Mouse (Mus musculus) gastrocnemius, postnatal 14 days (tissue): ENCODE results near the gene Hbs1l. TPM values are rescaled to one million over a fixed set of nuclear protein-coding genes. Genes with fewer than 3 reads are reported as not detected.

ENCODE experiments used
- DNase-seq: peaks from one replicate; pipeline ENCODE4 v3.0.0; 2021; ENCODE audit warnings: mixed read lengths
- intact Hi-C: fragments of 180-260 bp; cut with DNase I; formaldehyde crosslinking; loops from one replicate; pipeline ENCODE4 v1.15.1; 2025; ENCODE audit warnings: low total_unique reads
- total RNA-seq, 2 experiments: library from RNA; stranded (reverse); gene quantifications; 2 replicates each; pipeline ENCODE4 v1.2.3; 2021

The Hbs1l gene
- total RNA-seq, 2 experiments from 2014 or later, result 52.2 to 53.5 TPM

DNA sequence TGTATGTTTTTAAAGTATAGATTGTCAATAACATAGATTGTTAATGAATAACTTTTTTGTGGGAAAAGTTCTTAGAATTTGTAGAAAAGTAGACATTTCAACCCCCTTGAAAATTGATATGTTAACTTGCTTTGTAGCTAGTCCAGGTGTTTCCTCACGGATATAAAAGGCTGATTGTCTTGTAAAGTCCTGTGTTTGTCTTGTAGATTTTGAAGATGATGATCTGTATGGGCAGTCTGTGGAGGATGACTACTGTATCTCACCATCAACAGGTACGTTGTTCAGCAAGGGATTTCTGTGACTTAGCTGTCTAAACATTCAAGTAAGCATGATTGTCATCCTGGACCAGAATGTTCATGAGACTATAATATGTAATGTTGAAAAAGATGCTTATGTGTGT is 3.2 kb downstream of the Hbs1l start:
- no peak for DNase-seq
- intact Hi-C loops, result no loop called here

DNA sequence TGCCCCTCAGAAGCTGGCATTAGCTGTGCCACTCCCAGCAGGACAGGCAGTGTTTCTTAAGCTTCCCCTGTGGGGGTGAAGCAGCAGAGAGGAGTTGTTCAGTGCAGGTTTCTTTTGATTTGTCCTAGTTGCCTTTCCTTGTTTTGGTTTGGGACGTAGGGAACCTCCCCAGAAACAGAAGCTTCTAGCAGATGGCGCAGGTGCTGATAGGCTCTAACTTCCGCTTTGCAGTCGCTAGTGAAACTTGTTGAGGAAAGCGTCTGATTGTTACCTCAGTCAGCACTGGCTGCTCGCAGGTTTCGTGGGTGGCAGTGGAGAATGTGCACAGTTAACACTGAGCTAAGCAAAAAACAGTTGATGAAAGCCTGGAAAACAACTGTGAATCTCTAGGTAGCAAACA is 6.0 kb downstream of the Hbs1l start:
- DNase-seq, result no peak
- intact Hi-C loops, result no loop called here

DNA sequence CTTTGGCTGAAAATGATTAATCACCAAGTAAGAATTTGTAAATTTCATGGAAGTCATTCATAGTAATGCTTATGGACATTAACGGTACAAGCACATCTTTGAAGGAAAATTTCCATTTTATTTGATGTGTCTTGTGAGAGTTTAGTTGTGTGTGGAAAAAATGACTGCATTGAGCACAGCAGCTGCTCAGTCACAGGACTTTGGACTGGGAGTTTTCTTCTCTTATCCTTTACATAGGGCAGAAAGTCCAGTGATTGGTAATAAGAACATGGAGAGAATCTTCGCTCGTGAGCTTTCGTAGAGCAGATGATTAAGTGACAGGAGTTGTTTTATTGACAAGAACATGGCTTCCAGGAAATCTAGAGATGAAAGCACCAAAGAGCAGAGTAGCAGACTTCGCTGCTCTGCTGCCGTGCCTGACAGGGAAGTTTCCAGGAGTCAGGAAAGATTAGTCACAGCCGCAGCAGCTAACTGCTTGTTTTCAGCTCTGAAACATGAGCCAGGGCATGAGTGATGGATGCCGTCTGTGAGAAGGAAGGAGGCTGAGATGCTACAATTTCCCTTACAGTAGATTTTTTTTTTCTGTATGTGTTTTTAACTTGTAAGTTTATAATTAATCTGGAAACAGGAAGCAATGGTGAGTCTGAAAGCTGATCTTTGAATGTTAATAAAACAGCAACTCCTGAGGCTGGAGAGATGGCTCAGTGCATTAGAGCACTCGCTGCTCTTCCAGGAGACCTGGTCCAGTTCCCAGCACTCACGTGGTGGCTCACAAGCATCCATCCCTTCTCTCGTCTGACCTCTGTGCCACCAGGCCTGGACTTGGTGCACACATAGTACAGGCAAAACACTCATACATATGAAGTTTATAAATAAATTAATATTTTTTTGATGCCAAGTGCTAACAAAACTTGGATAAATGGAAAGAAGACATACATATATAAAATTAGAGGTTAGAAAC is 9.2 kb downstream of the Hbs1l start:
- DNase-seq, result no peak
- intact Hi-C loops, result no loop called here

DNA sequence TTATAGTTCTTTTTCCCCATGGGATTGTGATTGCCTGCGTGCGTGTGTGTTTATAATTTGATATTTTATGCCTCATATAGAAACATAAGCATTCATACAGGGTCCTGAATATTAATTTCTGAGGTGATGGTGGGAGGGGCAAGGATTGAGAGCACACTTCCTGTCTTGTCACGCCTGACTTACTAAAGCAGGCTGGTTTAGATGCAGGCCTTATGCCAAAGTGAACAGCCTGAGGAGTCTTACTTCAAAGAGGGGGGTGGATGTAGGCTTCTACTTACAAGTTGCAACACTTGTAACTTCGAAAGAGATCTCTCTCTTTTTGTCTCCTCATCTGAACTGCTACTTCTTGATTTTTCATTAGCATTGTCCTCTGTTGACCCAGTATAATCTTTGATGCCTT is 18.0 kb downstream of the Hbs1l start:
- no peak for DNase-seq
- intact Hi-C loops, result no loop called here

DNA sequence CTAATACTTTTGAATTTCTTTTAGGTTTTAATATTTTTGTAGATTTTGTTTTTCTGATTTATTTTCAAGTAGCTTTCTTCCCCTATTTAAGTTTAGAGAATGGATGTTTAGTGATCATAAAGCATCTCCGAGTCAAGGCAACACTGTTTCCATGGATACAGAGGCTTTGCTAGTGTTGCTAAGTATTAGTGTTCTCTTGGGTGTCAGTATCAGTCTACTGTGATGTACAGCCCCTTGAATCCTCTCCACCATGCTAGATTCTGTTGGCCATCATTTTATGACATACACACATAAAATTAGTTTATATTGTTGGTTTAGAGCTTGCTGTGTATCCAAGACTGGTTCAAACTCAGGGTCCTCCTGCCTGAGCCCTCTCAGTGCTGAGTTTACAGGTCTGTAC is 20.3 kb downstream of the Hbs1l start:
- intact Hi-C loops, result no loop called here
- no peak for DNase-seq

DNA sequence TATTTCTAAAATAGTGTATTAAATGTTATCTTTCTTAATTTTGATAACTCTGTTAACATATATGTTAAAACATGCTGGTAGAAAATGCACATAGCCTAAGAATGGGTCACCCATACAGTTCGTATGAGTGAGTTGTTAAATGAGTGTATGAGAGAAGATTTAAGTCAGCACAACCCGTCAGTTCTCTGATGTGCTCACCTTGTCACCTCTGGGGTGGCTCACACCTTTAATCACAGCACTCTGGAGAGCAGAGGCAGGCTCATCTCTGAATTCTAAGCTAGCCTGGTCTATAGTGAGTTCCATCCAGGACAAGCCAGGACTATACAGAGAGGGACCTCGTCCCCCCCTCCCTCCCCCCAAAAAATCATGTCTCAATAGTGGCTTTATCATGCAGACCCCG is 22.5 kb downstream of the Hbs1l start:
- intact Hi-C loops, result no loop called here
- no peak for DNase-seq

DNA sequence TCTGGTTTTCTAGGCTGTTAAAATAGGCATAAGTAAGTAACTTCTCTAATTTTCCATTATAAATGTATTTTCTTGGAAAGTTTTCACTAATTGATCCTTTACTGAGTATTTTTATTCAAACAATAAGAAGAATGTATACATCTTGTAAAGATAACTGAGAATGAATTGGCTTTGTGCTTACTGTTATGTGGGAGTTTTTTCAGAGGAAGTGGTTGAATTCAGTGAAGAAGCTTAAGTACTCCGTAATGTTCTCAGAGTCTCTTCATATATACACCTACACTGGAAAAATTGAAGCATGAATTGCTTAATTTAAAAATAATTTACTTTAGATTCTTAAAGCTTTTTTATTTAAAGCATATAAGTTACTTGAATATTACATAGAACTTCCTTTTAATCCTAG is 23.2 kb downstream of the Hbs1l start:
- intact Hi-C loops, result no loop called here
- no peak for DNase-seq

DNA sequence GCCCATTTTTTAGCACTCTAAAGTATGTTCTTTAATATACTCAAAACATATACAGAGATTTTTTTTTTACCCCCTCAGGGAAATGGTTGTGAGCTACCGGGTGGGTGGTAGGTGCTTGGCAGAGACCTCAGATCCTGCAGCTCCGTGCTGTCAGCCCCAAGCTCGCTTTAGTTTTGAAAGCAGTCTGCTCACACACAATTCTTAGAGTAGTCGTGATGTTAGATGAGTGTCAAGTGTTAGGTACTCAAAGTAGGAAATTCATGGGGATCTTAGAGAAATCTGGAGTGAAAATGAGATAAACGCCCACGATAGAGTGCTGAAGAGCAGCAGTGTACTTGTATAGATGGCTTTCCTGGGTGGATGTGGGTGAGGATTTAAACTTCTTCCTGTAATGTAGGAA is 24.8 kb downstream of the Hbs1l start:
- DNase-seq, result no peak
- intact Hi-C loops, result no loop called here

DNA sequence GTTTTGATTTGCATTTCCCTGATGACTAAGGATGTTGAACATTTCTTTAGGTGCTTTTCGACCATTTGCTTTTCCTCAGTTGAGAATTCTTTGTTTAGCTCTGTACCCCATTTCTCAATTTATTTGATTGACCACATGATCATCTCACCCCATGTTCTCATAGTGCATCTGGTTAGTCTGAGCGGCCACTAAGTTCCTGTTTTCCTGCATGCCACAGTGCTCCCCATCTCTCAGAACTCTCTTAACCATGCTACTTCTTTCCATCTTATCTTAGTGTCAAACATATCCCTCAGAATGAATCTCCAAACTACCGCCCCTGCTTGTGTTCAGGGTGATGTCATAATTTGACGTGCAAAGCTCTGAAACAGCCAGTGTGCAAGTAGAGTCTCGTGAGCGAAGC is 30.6 kb downstream of the Hbs1l start:
- intact Hi-C loops, result no loop called here
- DNase-seq, result no peak

DNA sequence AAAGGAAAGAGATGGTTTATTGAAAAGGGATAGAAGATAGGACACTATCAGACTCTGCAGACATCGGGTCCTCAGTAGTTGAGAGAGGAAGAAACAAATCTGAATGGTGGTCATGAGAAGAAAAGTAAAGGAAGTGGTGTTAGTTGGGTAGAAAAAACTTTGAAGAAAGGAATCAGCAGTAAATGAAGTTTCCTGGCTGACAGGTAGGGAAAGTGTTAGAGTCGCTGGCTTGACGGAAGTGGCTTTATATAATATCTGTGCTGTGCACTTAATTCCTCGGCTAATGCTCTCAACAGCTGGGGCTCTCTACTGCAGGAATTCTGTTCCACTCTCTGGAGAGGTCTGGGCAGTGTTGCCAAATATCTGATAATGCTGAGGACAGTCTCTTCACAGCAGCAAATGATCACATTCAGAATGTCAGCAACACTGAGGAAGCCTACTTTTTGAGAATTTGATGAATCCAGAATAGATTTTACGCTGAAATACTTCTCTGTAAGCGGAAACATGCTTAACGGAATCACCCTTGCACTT is 31.9 kb downstream of the Hbs1l start:
- DNase-seq, result no peak
- intact Hi-C loops, result no loop called here

DNA sequence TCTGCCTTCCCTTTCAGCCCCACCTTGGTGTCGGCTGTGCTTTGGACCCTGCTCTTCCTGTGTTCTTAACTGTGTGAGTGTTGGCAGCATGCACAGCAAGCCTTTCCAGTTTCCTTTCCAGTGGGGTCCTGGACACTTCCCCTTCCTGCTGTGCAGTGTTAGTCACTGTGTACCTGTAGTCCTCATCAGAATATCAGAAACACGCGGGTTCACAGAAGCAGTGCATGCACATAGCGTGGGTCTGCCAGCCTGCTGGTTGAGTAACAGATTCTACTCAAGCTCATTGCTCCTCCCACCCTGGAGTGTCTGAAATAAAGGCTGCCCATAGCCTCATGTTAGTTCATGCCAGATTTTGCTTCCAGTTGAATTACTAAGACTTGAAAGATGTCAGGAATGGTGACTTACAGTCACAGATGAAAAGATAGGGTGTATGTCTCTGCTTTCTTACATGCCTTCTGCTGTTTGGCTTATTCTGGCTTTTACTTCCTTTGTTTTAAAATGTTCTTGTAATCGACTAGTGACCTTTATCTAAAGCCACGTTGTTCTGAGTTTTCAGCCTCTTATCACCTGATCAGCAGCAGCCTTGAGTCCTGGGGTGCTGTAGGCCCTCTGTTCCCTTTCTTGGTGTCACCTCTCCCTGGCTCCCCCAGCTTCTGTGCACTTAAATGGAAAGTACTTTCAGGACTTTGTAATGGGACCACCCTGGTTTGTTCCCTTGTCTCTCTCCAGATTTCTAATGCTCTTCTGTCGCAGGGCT is 38.7 kb downstream of the Hbs1l start:
- no peak for DNase-seq
- intact Hi-C loops, result no loop called here

DNA sequence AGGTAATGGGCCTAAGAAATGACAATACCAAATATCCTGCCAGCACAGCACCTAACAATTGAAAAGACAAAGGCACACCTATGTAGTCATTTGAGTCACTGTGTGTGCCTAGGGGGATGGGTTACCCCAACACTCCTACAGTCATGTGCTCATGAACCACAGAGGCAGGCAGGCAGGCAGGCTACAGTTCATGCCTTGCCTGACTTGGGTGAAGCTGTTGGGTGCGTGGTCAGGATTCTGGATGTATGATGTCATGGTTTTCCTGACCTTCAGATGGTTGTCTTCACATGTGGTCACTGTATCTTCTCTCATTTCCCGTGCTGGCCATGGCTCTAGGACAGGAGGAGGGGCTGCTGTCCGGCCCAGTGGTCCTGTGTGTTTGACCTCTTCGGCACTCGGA is 39.8 kb downstream of the Hbs1l start:
- intact Hi-C loops, result no loop called here
- no peak for DNase-seq

DNA sequence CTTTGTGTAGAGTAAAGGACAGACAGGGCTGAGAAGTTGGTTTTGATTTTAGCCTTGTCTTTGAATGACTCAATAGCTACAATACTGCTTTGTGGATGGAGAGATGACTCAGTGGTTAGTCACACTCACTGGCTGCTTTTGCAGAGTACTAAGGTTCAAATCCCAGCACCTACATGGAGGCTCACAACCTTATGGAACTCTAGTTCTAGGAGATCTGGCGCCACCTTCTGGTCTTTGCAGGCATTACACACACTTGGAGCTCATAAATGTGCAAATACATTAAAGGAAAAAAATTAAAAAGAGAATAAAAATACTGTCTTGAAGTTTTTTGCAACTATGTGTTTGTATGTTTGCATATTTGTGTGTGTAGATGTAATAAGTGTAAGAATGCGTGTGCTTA is 41.4 kb downstream of the Hbs1l start:
- DNase-seq, result no peak
- intact Hi-C loops, result no loop called here

DNA sequence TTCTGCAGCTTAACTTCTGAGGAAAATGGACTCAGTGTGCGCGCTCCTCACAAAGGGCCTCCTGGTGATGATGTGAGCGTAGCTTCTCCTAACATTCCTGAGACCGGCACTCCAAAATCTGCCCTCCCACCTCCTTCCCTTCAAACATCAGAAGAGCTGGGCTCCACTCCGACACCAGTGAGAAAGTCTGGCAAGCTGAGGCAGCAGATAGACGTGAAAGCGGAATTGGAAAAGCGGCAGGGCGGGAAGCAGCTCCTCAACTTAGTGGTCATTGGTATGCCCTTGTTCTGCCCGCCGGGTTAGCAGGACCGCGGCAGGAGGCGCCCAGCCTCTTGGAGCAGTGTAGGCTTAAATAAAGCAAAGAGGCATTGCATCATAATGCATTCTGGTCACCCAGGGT is 45.9 kb downstream of the Hbs1l start:
- DNase-seq, result no peak
- intact Hi-C loops, result no loop called here

DNA sequence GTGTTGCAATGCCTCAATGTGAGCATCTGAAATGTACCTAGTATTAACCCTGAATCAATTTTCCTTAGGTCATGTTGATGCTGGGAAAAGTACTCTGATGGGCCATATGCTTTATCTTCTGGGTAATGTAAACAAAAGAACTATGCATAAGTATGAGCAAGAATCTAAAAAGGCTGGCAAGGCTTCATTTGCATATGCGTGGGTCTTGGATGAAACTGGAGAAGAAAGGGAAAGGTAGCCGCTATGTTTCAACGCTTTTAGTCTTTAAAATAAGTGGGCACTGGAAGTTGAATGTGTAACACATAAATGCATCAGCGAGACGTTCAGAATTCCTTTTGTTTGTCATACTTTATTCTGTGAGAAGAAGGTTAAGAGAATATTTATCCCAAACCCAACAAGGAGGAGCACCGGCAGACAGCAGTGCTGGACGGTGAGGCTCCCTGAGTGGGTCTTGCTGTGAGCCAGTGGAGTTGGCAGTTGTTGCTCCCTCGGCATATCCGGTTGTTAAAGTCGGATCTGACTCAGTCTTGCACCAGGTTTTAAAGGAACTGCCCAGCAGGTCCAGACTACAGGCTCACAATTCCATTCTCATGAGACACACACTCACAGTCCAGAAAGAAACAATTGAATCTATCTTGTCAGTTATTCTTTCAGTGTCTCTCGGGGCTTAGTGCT is 46.7 kb downstream of the Hbs1l start:
- intact Hi-C loops, result no loop called here
- no peak for DNase-seq

DNA sequence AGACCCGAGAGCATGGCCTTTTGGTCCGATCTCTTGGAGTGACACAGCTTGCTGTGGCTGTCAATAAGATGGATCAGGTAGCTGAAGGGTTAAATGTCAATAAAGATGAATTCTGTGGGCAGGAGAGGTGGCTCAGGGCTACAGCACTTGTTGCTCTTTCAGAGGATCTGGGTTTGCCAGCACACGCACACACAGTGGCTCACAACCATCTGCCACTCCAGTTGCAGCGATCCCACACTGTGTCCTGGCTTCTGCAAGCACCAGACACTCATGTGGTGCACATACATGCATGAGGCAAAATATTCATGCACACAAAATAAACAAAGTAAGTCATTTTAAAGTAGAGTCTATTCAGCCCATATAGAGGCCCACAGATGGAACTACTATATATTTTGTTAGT is 51.6 kb downstream of the Hbs1l start:
- intact Hi-C loops, result no loop called here
- DNase-seq, result no peak

DNA sequence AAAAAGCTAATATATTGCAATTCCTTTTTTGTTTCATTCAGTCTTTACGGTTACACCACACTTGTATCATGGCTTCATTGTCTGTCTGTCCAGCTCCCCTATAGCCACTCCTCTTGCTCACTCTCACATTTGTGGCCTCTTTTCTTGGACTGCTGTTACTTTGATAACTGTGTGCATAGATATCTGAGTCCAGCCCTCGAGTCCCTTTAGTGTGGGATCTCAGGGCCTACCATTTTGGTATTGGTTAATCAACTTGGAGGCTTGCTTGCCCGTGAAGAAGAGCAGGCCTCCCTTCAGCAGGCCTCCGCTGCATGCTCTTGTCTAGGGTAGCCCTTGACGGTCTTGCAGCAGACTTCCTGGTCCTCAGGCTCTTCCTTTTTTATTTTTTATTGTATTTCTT is 53.7 kb downstream of the Hbs1l start:
- DNase-seq, result no peak
- intact Hi-C loops, result no loop called here

DNA sequence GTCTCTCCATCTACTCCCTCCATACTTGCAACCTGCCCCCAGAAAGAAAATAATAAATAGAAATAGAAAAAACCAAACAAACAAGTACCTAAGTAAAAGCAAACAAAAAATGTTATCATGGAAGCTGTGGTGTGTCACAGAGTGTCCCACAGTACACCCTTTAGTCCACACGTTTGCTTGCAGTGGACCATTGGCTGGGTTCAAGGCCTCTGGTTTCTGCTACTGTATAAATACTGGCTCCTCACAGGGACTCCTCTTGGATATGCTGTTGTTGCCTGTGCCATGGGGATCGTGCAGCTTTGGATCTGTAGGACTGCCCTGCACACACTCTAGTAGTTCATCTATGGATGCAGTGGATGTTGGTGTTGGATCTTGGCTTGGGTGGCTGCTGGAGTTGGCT is 54.2 kb downstream of the Hbs1l start:
- intact Hi-C loops, result no loop called here
- DNase-seq, result no peak

DNA sequence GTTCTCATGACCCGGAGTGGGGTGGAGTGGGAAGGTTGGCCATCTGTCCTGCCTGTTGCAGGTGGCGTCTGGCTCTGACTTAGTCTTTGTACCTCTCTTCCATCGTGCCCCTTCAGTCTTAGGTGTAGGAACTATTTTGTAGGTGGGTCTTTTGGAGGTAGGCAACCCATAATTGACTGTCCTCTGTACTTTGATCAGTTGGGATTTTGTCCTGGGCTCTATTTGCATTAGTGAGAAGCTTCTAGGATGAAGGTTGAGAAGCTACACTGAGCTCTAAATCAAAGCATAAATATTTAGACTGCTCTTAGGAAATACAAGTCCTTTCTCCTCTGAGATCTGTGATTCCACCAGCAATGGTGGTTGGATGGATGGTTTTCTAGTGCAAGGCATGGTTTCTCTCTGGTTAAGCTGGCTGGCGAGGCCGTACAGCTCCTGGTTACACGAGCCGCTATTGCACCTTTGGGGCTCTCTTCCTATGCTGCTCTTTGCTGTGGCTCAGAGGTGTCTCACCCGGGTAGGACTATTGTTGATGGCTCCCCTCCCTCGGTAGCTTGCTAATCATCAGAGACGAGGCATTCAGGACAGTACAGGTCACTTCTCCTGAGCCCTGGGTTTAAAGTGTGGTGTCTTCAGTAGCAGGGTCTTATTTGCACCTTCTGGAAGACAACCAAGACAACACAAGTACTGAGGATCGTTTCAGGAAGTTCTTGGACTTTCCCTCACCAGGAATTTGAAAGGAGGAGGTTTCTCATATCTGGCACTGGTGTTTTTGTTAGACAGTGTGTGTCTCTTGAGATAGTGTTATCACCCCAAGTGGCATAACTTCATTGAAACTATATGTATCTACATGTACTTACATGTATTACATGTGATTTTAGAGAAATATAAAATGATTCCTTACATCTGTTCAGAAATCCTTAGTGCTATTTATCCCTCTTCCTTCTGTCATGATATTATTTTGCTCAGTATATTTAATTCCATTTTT is 55.0 kb downstream of the Hbs1l start:
- intact Hi-C loops, result no loop called here
- no peak for DNase-seq
